Mouse (Mus musculus): ENCODE data around the gene Gm28539. TPM values are rescaled to one million over a fixed set of nuclear protein-coding genes. Genes with fewer than 3 reads are reported as not detected.
"Not testable (repeated sequence)": the region's sequence is repeated elsewhere in the genome, so short reads cannot be mapped to it uniquely, and the experiment has no call there.

Gm28539 gene
- polyA plus RNA-seq, 3 experiments from 2014 or later = not detected

- no peak for ATAC-seq
Measured at GRCm38 (mm10) chr16:18969420-18970128, 133.2 kb downstream of the Gm28539 start.

DNA sequence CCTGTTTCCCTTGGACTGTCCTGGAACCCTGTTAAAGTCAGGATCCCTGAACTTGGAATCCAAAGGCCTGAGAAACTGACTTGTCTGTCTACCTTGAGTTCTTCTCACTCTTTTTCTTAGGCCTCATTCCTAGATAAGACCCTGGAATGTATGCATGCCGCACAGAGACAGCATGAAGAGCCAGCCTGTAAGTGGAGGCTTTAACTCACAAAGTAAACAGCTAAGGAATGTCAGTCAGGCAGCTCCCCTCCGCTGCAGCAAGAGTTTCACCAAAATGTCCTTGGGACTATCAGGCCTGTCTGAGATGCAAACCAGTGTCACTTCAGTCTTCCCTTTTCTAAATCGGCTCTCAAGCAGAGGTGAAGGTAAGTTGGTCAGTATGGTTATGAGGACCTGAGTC is 134.5 kb downstream of the Gm28539 start:
- no peak for ATAC-seq

- not testable (repeated sequence) for ATAC-seq
Measured at GRCm38 (mm10) chr16:18975665-18976064, 139.3 kb downstream of the Gm28539 start.

GRCm38 (mm10) chr16:18976315-18976714 is 139.9 kb downstream of the Gm28539 start:
- no peak for ATAC-seq

- ATAC-seq = no peak
Measured at GRCm38 (mm10) chr16:18986381-18986780, 150.0 kb downstream of the Gm28539 start.

DNA sequence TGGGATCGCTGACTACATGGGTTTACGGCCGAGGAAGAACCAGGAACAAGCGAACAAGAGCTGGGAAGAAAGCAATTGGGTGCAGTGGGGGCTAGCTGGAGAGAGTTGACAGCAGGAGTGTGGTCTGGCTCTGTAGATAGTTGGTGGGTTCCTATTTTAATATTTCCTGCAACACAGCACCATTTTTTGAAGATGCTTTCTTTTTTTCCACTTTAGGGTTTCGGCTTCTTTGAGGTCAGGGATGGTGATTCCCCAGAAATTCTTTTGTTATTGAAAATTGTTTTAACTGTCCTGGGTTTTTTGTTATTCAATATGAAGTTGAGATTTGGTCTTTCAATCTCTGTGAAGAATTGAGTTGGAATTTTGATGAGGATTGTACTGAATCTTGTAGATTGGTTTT is 150.5 kb downstream of the Gm28539 start:
- ATAC-seq = no peak

- ATAC-seq = not testable (repeated sequence)
Measured at GRCm38 (mm10) chr16:19002610-19003389, 166.4 kb downstream of the Gm28539 start.

- ATAC-seq = no peak
Measured at GRCm38 (mm10) chr16:19003757-19004156, 167.4 kb downstream of the Gm28539 start.

DNA sequence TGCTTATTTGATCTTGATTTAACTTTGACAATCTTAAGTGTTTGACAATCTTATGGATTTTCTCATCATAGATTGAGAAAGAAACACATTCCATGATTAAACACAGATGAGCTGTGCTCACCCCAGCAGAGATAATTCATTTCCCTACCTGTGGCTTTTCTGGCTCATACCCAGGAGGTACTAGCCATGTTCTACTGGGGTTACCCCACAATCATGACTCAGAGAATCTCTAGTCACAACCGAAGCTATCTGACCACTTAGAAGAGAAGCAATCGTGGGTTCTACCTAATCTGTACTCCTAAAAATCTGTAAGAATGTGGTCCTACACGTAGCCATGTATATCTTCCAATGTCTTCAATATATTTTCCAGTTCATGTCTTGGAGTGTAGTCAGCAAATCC is 168.9 kb downstream of the Gm28539 start:
- ATAC-seq = no peak

Other genes with a start within 250 kb of the Gm28539 start
- not detected for gene Tbx1, start 245.9 kb upstream of the Gm28539 start, polyA plus RNA-seq (2017; shearing (Covaris generic))
- gene Gp1bb, start 214.2 kb upstream of the Gm28539 start, polyA plus RNA-seq (2017; shearing (Covaris generic)) = not detected
- gene Gm49601, start 210.2 kb upstream of the Gm28539 start, polyA plus RNA-seq (2017; shearing (Covaris generic)) = not detected
- gene Sept5, start 206.6 kb upstream of the Gm28539 start, polyA plus RNA-seq (2017; shearing (Covaris generic)) = under 1 TPM; 0.72 to 0.78 (median 0.77) TPM
- gene Cldn5, start 59.7 kb upstream of the Gm28539 start, polyA plus RNA-seq (2017; shearing (Covaris generic)) = not detected
- 100 to 1,000 TPM; 119 to 181 (median 138) TPM for gene Ufd1, start 24.8 kb upstream of the Gm28539 start, polyA plus RNA-seq (2017; shearing (Covaris generic))
- gene Cdc45, start 24.6 kb upstream of the Gm28539 start, polyA plus RNA-seq (2017; shearing (Covaris generic)) = 10 to 100 TPM in 1 of 3 experiments, 1 to 10 TPM in 2; 4.4 to 32.2 (median 6.3) TPM
- 100 to 1,000 TPM in 1 of 3 experiments, 10 to 100 TPM in 2; 69.8 to 105 (median 79.3) TPM for gene 2510002D24Rik, start within 50 bp of the Gm28539 start, polyA plus RNA-seq (2017; shearing (Covaris generic))
- gene Mrpl40, start 40.3 kb downstream of the Gm28539 start, polyA plus RNA-seq (2017; shearing (Covaris generic)) = 100 to 1,000 TPM in 1 of 3 experiments, 10 to 100 TPM in 2; 83.3 to 106 (median 88.3) TPM
- 10 to 100 TPM in 2 of 3 experiments, 1 to 10 TPM in 1; 7.9 to 10.8 (median 10.4) TPM for gene Hira, start 40.5 kb downstream of the Gm28539 start, polyA plus RNA-seq (2017; shearing (Covaris generic))